Mouse (Mus musculus) thymus, adult 2 months (tissue): ENCODE results near the gene Avpr2. TPM values are rescaled to one million over a fixed set of nuclear protein-coding genes. Genes with fewer than 3 reads are reported as not detected.

Experiments
- DNase-seq: peaks from one replicate; pipeline ENCODE4 v3.0.0; 2021
- H3K27ac ChIP-seq: fragments of 200-500 bp; 2 replicates; pipeline ENCODE4 v1.5.1; 2012; ENCODE audit warnings: low read length, control low read depth; ENCODE audit not compliant: control insufficient read depth, insufficient read depth
- H3K27me3 ChIP-seq: fragments of 200-500 bp; 2 replicates; pipeline ENCODE4 v1.6.1; 2012; ENCODE audit warnings: mild to moderate bottlenecking, low read length, moderate library complexity, mixed read lengths; ENCODE audit not compliant: control insufficient read depth, insufficient read depth
- H3K36me3 ChIP-seq: fragments of 200-500 bp; 2 replicates; pipeline ENCODE4 v1.6.1; 2012; ENCODE audit warnings: mild to moderate bottlenecking, low read length, moderate library complexity; ENCODE audit not compliant: control insufficient read depth, insufficient read depth
- H3K4me1 ChIP-seq: fragments of 200-500 bp; replicated peaks from 2 replicates; pipeline ENCODE4 v1.6.1; 2012; ENCODE audit warnings: low read length; ENCODE audit not compliant: control insufficient read depth, insufficient read depth
- H3K4me3 ChIP-seq: fragments of 200-500 bp; 2 replicates; pipeline ENCODE4 v1.5.1; 2012; ENCODE audit warnings: mild to moderate bottlenecking, low read length, control low read depth, moderate library complexity; ENCODE audit not compliant: control insufficient read depth, insufficient read depth
- CTCF ChIP-seq: fragments of 200-500 bp; IDR thresholded peaks from 2 replicates; pipeline ENCODE4 v1.5.1; 2012; ENCODE audit warnings: mild to moderate bottlenecking, control low read depth, low read length, moderate library complexity, borderline replicate concordance; ENCODE audit not compliant: control insufficient read depth, poor library complexity, insufficient read depth; ENCODE audit errors: extremely low read depth
- POLR2A ChIP-seq: fragments of 200-500 bp; IDR thresholded peaks from 2 replicates; pipeline ENCODE4 v1.6.1; 2012; ENCODE audit warnings: mild to moderate bottlenecking, low read length, control low read depth, moderate library complexity; ENCODE audit not compliant: control insufficient read depth, poor library complexity, insufficient read depth; ENCODE audit errors: extremely low read depth
- WGBS: fragments of 180-500 bp; shearing (Covaris S2); methylation state at CpG from one replicate; pipeline ENCODE4 v1.1.7; 2018; 5-methylcytosine and 5-hydroxymethylcytosine counted together
- polyA plus RNA-seq: library from polyadenylated mRNA; depleted of rRNA; stranded (reverse); fragments of >200 nt; gene quantifications from 2 replicates; pipeline ENCODE4 v1.2.3, GENCODE M21; 2012; rRNA removed

Gene Avpr2
- 0.06 and 0.26 TPM in 2 replicates for polyA plus RNA-seq

DNA sequence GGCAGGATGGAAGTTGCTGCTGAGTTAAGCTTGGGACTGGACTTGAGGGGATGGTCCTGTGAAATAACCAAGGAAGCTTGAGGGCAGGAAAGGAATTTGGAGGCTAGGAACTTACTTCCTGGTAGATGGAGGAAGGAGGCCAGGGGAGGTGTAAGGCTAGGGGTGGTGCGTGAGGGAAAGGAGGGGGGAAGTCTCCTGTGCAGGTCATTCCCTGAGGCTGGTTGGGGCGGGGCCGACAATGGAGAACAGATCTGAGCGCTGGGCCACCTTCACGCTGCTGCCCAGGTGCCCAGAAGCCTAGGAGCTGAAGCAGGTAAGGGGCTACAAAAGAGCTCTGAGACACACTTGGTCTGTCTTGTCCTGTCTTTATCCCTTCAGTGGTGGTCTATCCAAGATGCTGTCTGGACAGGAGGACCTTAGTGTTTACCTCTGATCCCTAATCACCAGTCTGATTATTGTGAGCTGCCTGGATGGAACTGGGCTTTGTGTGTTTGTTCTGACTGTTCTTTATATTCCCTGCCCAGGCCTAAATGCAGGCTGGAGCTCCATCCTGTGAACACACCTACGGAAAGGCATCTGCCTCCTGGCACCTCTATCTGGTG lies at the start of gene Avpr2:
TSS of gene Avpr2 (plus strand) at position 552 of the 602 bp plus-strand sequence.
- 48% methylated on average over 6 of the region's 6 CpGs for WGBS
- Histone ChIP-seq H3K4me1 (no peaks in the 10 kb centered on the region), H3K36me3 (peaks cover 29% of the 10 kb centered on the region), H3K27ac (no peak within 1 kb of the TSS), H3K4me3 (no peak within 1 kb of the TSS), H3K27me3 (no peaks in the 10 kb centered on the region)
- TF ChIP-seq POLR2A = no peak
- no peak for TF ChIP-seq CTCF
- DNase-seq = no peak

DNA sequence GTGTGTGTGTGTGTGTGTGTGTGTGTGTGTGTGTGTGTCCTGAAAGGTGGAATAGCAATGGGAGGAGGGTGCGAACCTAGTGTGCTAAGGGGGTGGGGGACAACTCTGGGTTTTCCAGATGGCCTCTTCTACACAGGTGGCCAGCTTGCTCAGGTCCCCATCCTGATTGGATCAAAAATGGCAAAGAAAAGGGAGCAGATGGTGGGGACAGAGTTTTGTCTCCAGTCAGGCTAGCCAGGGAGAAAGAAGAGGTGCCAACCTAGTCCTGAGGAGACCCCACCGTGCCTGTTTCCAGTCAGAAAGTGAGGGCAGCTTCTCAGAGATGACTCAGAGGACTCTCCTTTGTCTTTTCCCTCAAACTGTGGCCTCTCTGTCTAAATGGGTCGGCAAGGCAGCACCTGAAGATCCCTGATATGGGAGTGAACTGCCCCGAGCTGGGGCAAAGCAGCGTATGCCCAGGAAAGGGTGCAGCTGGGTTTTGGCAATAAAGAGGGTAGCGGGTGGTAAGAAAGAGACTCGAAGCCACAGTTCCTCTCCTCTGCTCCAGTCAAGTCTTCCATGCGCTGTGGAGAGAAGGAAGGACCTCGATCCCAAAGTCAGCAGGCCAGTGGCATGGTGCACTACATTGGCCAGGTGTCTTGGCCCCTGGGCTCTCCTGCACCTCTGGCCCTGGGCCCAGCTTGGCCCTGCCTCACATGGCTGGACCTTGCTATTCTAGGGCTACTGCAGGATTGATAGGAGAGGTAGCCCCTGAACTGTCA lies 37.4 kb upstream of the Avpr2 start:
- no peaks in the 10 kb centered on the region for H3K36me3 ChIP-seq
- WGBS = 85% methylated on average over 9 of the region's 9 CpGs
- no peaks in the 10 kb centered on the region for H3K4me1 ChIP-seq
- no peaks in the 10 kb centered on the region for H3K27me3 ChIP-seq
- TF ChIP-seq CTCF (no peak), POLR2A (no peak)
- no peak for DNase-seq
- no peak overlapping the region for H3K4me3 ChIP-seq
- no peak overlapping the region for H3K27ac ChIP-seq

DNA sequence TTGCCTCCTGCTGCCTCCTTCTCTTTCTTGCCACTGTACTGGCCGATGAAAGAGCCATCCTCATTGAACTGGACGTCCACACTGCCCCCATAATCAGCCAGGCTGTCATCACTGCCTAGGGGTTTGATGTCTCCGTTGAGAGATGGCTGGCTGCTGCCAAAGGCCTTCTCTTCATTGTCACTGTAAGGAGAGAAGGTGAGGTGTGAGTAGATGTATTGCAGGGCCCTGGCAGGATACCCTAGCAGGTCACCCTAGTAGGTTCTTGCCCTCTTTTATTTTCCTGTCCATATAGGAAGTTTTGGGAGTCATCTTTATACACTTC lies 36.9 kb upstream of the Avpr2 start:
- Histone ChIP-seq H3K36me3 (no peaks in the 10 kb centered on the region), H3K27me3 (no peaks in the 10 kb centered on the region)

DNA sequence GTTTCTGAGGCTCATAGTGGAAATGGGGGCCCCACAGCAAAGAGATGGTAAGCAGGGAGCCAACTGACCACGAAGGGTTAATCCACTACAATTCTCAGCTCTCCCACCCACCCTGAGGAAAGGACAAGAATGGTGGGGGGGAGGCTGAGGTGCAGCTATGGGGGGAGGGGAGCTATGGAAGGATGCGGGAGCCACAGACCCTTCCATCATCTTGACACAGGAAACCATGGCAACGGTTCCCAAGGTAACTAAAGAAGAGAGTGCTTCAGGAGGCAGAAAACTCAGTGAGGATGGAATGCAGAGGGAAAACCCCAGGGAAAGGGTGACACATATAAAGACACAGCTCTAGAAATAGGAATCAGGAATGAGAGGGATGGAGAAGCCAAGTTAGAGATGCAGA lies 27.2 kb upstream of the Avpr2 start:
- TF ChIP-seq POLR2A (no peak), CTCF (no peak)
- H3K4me1 ChIP-seq = no peaks in the 10 kb centered on the region
- WGBS = 44% methylated on average over 3 of the region's 3 CpGs
- H3K27ac ChIP-seq = no peak overlapping the region
- no peak for DNase-seq
- H3K4me3 ChIP-seq = no peak overlapping the region
- H3K36me3 ChIP-seq = no peaks in the 10 kb centered on the region
- no peaks in the 10 kb centered on the region for H3K27me3 ChIP-seq

More for the DNA sequence above, 36.9 kb upstream of the Avpr2 start:
- Histone ChIP-seq H3K4me3 (no peak overlapping the region), H3K4me1 (no peaks in the 10 kb centered on the region), H3K27ac (no peak overlapping the region)
- WGBS = 100% methylated on average over 2 of the region's 3 CpGs
- DNase-seq = no peak
- TF ChIP-seq POLR2A (no peak), CTCF (no peak)

DNA sequence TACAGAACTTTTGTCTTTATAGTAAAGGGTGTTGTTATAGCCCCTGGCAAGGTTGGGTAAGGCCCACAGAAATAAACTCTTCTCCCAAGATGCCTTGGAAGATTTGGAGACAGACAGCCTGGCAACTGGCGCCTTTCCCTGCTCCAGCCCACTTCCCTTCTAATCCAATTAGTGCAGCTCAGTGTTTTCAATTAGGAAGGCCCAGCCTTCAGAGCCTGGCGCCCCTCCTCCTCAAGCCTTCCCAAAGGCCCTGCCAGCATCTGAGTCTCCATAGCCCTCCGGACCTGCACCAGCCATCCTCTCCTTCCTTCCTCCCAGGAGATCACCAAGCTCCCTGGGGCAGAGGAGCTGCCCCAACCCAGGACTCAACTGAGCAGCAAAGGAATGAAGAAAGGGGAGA lies 24.6 kb upstream of the Avpr2 start:
- DNase-seq = no peak
- H3K27ac ChIP-seq = no peak overlapping the region
- no peak for TF ChIP-seq POLR2A
- TF ChIP-seq CTCF = no peak
- 54% methylated on average over 3 of the region's 3 CpGs for WGBS
- H3K4me3 ChIP-seq = no peak overlapping the region
- no peaks in the 10 kb centered on the region for H3K27me3 ChIP-seq
- no peaks in the 10 kb centered on the region for H3K4me1 ChIP-seq
- H3K36me3 ChIP-seq = no peaks in the 10 kb centered on the region

DNA sequence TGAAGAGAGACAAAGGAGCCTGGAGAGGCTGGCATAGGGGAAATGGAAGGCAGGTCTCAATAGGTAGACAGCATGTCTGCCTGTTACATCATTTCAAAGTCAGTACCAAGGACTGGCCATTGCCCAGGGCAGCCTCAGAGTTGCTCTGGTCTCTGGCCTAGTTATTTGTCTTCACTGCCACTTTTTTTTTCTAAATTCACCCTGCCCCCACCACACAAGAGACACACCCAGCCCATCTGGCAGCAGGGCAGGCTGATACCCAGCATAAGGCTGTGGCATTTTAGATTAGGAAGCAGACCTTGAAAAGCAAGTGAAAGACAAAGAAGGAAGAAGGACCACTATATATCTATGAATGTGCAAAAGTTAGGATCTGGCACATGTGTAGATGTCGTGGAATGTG lies 24.1 kb upstream of the Avpr2 start:
- H3K36me3 ChIP-seq = no peaks in the 10 kb centered on the region
- no peaks in the 10 kb centered on the region for H3K4me1 ChIP-seq
- TF ChIP-seq POLR2A (no peak), CTCF (no peak)
- H3K27ac ChIP-seq = no peak overlapping the region
- H3K27me3 ChIP-seq = no peaks in the 10 kb centered on the region
- no peak for DNase-seq
- H3K4me3 ChIP-seq = no peak overlapping the region
- 65% methylated on average over 1 of the region's 1 CpGs for WGBS
